Mouse (Mus musculus): Measurements from ENCODE around the gene Nutf2. TPM values are rescaled to one million over a fixed set of nuclear protein-coding genes. Genes with fewer than 3 reads are reported as not detected.
A peak's percentile ranks its signal among the peaks of the same experiment; 100 is the strongest.

Gene Nutf2
- total RNA-seq, 2 experiments from 2014 or later = 24.8 to 29.0 TPM

DNA sequence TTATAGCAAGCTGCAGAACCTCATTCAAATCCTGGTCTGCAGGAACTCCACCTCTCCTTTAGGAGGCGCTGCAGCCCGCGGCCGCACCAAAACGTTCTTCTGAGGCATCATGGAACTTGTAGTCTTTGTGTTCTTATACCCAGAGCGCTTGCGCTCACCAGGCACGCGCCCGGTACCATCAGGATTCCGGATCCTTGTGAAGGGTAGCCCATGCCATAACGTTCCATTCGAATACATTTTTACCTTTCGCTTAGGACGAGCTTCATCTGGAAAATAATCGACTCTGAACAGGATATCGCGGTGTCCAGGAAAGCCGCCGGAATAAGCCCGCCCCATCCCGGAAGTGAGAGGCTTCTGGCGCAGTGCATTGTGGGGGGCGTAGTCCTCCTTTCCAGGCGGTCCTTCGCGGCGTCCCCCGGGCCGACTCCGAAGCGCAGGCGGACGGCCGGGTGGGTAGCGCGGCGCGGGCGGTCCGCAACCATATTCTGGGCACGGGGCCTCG is 5.6 kb upstream of the Nutf2 start, which contains the start of gene Thap11:
TSS of gene Thap11 (plus strand) at position 418 of the 502 bp plus-strand sequence.
- DNase-seq (ENCODE audit: low spot score in 2 of 2) = peak; percentile 90 to 91

DNA sequence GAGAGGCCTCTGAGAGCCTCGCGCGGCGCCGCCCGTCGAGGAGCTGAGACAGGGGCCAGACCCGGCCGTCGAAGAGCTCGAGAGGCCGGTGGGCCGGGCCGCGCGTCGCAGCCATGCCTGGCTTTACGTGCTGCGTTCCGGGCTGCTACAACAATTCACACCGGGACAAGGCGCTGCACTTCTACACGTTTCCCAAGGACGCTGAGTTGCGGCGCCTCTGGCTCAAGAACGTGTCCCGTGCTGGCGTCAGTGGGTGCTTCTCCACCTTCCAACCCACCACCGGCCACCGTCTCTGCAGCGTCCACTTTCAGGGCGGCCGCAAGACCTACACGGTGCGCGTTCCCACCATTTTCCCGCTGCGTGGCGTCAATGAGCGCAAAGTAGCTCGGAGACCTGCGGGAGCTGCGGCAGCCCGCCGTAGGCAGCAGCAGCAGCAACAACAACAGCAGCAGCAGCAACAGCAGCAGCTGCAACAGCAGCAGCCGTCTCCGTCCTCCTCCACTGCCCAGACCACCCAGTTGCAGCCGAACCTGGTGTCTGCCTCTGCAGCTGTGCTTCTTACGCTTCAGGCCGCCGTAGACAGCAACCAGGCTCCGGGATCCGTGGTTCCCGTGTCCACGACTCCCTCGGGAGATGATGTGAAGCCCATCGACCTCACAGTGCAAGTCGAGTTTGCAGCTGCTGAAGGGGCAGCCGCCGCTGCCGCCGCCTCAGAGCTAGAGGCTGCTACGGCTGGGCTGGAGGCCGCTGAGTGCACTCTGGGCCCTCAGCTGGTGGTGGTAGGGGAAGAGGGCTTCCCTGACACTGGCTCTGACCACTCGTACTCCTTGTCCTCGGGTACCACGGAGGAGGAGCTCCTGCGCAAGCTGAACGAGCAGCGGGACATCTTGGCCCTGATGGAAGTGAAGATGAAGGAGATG is 4.9 kb upstream of the Nutf2 start:
- peak; percentile 47 to 61 for DNase-seq (ENCODE audit: low spot score in 2 of 2)

DNA sequence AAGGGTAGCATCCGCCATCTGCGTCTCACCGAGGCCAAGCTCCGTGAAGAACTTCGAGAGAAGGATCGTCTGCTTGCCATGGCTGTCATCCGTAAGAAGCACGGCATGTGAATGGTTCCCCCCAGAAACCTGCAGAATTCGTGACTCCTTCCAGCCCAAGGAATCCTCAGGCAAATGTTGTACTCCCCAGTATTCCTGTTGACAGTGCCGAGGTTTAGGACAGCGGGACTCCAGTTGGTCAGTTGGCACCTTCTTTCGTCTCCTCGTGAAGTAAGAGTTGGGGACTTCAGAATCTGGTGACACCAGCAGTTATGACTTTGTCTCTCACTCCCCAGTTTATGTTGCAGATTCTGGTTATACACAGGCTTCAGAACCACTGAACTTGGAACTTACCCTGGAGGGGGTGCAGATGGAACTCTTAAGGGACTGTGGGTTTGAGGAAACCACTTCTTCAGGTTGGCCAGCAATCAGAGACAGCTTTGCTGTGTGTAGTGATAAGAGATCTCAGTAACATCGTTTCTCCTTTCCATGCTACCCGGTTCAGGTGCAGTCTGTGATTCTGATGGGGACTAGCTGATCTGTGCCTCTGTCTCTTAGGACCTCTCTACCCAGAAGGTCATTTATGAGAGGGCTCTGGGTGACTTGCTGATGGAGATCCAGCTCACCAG is 4.1 kb upstream of the Nutf2 start:
- no peak for DNase-seq (ENCODE audit: low spot score in 2 of 2)

DNA sequence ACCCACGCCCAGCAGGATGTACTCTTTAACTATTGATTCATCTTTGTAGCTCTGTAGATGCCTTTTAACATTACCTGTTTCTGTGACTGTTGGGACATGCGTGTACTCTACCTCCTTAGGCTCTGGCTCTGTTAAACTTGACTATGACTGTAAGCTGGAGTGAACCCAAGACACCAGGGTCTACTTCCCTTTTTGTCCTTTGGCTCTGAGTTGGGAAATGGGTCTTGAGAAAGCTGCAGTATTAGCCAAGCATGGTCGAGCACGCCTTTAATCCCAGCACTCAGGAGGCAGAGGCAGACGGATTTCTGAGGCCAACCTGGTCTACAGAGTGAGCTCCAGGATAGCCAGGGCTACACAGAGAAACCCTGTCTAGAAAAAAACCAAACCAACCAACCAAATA is 1.9 kb upstream of the Nutf2 start:
- DNase-seq (ENCODE audit: low spot score in 2 of 2) = no peak

DNA sequence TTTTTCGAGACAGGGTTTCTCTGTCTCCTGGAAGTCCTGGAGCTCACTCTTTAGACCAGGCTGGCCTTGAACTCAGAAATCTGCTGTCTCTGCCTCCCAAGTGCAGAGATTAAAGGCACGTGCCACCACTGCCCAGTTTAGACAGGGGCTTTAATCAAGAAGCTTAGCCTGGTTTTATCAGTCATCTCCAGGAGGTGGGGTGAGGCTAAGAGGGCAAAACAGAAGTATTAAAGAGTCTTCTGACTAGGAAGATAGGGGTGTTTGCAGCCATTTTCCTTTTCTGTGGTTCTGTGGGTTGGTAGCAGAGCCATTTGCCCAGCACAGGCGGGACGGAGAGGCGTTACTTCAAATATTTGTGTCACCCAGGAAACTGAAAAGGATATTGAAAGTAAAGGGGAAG is 1.1 kb upstream of the Nutf2 start:
- DNase-seq (ENCODE audit: low spot score in 2 of 2) = no peak

DNA sequence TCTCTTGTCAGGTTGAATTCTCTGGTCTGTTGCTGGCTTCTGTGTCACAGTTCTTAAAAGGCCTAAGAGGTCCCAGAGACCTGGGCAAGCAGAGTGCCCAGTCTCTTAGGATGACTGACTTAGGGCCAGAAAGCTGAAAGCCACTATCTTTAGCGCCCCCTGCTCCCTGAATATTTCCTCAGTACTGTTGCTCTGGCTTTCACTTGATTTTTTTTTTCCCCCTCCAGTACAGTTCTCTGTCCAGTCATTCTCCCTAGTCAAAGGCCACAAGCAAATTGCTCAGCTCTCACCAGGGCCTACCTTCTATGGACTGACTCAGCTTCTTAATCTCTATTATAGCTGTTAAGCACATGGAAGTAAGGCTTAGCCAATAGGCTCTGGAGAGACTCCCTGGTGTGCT is 1.6 kb downstream of the Nutf2 start:
- no peak for DNase-seq (ENCODE audit: low spot score in 2 of 2)

DNA sequence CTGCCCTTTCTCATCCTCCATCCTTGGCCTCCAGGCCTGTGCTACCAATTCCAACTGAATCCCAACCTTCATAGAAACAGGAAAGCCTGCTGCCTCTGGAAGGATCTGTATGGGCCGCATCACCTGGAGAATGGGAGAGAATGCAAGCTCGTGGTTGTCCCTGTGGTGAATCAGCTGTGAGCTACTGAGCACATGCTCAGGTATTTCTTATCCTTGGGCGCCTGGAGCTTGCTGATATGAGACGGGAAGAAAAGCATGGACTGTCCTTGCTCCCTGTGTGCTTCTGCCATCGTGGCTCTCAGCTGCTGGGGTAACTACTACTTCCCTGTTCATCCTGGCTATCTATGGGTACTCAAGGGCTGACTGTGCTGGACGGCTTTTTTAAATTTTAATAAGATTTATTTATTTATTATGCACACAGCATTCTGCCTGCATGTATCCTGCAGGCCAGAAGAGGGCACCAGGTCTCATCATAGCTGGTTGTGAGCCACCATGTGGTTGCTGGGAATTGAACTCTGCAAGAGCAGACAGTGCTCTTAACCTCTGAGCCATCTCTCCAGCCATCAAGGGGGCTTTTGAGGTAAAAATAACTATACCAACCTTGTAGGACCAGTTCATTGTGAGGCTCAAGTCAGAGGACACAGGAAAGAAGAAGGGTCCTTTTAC is 6.1 kb downstream of the Nutf2 start:
- no peak for DNase-seq (ENCODE audit: low spot score in 2 of 2)

DNA sequence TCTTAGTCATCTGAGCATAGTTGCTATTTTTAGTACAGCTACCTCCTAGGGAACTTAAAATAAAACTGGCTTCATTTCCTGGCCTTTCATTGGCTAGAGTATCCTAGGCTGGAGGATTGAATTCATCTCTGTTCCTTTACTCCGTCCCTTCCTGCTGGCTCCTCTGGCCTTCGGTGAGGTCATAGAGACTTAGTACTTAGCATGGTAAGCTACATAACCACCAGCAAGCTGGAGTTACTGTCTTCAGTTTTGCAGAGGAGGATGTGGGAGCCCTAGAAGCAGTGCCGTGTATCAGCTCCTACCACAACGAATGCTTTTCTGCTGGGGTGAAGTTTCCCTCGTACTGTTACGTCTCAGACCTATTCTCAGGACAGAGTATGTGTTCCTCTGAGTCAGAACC is 13.9 kb downstream of the Nutf2 start:
- DNase-seq (ENCODE audit: low spot score in 2 of 2) = no peak

DNA sequence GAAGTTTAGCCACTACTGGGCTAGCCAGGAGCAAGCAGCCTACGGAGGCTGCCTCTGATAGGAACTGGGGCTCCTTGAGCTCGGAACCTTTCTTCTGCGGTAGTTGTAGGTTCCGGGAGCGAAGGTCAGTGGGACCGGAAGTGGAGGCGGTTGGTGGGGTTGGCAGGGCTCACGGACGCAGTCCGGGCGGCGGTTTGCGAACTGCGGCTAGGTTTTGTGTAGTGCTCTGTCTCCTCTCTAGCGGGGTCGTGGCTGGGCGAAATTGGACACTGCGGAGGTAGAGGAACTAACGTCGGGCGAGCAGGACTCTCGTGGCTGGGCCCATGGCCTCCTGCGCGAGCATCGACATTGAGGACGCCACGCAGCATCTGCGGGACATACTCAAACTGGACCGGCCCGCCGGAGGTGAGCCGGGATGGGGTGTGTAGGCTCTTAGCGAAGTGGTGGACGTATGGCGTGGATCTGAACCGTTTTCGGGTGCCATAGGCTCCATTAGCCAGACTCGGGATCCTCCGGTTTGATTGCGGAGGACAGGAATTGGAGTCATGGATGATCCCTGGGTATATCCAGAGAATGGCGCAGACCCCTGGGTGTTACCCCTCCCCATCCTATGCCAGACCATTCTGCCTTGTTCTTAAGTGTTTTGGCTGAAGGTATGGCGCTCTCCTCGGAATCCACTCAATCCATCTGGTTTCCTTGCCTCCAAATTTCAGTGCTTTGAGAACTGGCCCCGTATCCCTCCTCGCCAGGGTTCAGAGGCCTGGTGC is 20.6 kb downstream of the Nutf2 start, which contains the start of gene Edc4:
TSS of gene Edc4 (plus strand) at position 128 of the 767 bp plus-strand sequence.
- DNase-seq (ENCODE audit: low spot score in 2 of 2) = peak; percentile 84

DNA sequence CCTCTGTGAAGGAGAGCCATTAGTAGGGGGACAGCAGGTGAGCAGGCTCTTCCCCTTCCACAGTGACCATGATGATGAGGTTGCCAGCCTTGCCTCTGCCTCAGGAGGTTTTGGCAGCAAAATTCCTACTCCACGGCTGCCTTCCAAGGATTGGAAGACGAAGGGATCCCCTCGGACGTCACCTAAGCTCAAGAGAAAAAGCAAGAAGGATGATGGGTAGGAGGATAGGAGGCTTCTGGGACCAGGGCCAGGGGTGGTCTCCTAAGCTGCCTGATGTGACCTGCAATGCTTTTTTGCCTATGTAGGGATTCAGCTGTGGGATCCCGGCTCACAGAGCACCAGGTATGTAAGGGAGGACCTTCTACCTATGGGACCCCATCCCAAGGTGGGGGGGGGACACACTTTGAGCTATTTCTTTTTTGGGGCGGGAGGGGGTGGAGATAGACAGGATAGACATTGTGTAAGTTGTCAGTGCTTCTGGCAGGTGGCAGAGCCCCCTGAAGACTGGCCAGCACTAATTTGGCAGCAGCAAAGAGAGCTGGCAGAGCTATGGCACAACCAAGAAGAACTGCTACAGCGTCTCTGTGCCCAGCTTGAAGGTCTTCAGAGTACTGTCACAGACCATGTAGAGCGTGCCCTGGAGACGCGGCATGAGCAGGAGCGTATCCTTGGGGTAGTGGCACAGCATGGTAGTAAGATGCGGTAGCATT is 29.5 kb downstream of the Nutf2 start:
- no peak for DNase-seq (ENCODE audit: low spot score in 2 of 2)

DNA sequence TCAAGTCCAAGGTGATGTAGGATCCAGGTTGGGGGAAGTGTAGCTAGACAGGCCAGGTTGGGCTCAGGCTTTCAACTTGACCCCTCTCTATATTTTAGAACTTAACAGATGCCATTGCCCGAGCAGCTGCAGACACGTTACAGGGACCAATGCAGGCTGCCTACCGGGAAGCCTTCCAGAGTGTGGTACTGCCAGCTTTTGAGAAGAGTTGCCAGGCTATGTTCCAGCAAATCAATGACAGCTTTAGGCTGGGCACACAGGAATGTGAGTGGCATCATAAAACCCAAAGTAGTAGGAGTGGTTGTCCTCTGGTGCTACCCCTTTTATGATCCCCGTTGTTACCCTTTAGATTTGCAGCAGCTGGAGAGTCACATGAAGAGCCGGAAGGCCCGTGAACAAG is 30.5 kb downstream of the Nutf2 start:
- peak; percentile 55 to 60 for DNase-seq (ENCODE audit: low spot score in 2 of 2)

DNA sequence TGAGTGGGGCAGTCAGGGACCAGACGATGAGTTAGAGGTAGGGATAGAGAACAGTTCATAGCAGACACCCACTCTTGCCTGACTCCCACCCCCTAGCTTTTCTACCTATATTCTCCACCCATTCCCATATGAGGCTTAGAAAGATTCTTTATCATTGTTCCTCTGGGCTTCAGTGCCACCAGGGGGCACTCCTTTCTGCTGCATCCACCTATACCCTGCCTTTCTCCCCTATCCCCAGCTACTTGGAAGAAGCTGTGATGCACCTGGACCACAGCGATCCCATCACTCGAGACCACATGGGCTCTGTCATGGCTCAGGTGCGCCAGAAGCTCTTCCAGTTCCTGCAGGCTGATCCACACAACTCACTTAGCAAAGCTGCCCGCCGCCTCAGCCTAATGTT is 32.1 kb downstream of the Nutf2 start:
- DNase-seq (ENCODE audit: low spot score in 2 of 2) = peak in 1 of 2 experiments; percentile 41

DNA sequence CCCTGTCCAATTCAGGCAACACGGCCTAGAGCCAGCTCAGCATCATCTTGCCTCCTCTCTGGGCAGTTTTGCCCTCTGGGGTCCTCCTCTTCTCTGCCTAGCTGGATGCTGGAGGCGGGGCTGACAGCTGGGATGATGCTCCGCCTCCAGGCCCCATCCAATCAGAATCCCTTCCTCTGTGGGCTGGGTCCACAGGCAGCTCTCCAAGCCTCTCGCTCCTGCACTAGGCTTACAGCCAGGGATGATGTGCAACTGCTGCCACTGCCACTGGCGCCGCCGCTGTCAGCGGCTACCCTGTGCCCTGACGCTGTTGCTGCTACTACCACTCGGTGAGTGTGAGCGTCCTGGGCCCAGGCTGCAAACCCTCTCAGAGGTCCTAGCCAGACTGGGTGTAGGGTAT is 33.0 kb downstream of the Nutf2 start, which contains the start of gene Nrn1l:
TSS of gene Nrn1l (plus strand) at position 229 of the 400 bp plus-strand sequence.
- DNase-seq (ENCODE audit: low spot score in 2 of 2) = peak; percentile 73 to 82

DNA sequence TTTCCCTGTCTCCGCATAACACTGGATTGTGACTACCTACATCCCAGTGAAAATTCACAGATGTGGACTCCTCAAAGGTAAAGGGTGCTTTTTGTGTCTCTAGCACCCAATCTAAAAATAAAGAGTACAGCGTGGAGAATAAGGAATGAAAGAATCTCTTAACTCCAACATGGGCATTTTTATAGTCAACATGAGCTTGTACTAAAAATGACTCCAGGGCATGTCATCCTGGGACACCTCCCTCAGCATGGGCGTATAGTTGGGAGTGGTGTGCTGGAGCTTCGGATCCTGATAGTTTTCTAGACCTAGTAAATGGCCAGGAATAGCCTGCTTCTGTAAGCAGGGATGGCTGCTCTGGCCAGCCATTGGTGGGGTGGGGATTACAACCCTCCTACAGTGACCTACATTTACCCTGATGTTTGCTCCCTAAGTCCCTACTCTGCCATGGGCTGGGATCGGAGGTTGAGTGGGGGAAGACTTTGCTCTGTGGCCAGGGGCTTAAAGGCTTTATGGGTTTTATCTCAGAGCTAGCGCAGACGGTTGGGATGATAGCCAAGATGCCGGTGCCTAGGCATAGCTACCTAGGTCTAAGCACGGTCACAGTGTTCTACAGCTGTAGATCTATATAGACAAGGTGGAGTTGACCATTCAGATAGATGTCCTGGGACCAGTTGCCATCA is 37.6 kb downstream of the Nutf2 start:
- DNase-seq (ENCODE audit: low spot score in 2 of 2) = no peak

DNA sequence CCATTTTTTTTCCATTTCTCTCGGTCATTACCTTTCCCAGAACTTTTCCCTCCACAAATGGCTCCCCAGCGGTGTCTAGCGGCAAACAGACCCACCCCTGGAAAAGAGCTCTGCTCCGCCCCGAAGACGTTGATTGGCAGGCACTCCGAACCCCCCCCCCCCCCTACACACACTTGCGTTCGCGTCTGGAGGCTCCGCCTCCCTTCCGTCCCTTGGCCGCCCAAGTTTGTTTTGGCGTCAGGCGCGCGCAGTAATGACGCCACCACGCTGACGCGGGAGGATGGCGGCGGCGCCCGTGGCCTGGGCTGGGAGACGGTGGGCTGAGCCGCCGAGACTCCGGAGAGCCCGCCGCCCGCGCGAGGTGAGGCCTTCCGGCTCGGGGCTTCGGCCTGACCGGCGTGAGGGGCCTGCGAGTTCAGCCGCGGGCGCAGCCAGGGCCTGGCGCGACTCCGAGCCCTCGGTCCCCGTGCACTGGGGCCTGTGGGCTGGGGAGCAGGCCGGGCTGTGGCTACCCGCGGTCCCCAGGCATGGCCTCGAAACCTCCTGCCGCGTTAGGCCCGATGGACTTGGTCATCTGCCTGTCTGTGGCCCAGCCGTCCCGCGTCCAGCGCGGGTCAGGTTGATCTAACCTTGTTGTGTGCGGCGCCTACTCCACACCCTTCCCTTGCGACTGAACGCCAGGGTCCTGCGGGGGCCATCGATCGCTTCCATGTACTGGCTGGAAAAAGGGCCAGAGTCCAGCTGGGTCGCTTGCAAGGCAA is 40.0 kb downstream of the Nutf2 start, which contains the start of gene Pskh1:
TSS of gene Pskh1 (plus strand) at position 262 of the 761 bp plus-strand sequence.
- peak; percentile 90 to 95 for DNase-seq (ENCODE audit: low spot score in 2 of 2)

DNA sequence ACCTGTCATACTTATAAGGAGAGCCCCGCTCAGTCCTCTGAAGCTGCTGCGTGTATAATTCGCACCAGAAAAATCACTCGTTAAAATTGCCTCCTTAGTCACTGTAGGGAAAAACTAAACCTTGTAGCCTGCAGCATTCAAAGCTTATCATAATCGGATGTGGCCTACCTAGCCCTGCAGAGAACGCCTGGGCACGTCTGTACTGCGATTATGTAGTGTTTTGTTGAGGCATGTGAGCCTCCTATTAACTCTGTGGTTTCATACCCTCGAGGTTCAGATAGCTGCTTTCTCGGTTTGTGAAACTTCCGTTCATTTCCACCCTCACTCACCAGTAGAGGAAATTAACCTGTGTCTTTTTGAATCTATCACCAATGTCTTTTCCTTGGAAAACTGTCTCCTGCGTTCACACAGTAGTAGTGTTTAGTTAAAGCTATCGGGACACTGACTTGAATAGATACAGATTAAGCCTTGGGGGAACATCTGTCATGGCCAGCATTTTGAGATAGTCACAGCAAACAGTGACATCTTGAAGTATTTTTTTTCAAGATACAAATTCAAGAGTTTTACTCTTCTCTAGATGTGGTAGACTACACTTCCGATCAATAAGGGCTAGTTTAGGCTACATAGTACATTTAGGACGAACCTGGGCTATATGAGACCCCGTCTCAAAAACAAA is 40.7 kb downstream of the Nutf2 start:
- DNase-seq (ENCODE audit: low spot score in 2 of 2) = no peak

DNA sequence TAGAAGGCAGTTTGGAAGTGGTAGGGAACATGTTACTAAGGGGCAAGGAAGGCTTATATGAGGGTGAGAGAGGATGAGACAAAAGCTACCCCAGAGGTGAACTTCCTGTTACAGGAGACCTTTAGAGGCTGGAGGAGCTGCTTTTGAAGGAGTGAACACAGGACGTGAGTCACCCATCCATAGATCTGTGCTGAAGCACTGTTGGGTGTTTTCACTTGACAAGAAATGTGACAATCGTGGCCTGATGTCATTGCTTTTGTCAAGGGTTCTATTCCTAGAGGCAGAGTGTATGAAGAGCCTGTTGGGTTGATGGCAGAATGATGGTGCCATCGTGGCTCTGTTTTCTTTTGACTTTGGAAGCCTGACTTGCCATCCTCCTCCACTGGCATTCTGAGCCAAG is 59.0 kb downstream of the Nutf2 start:
- DNase-seq (ENCODE audit: low spot score in 2 of 2) = no peak

DNA sequence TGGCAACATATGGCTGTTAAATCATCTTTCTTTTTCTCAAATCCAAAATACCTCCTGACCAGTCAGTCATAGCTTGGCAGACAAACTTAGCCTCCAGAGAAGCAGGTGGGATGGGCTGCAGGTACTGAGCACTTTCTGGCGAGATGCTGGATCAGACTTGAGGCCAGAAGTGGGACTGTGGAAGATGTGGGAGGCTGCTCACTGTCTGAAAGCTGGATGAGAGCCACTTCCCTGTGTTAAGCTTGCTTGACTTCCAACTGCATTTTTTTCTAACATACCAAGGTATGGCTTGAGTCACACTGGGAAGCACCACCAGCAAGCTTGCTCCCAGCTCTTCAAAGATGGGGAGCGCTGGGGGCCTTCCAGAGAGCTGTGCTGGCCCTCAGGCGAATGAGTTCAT is 64.7 kb downstream of the Nutf2 start:
- peak; percentile 50 to 53 for DNase-seq (ENCODE audit: low spot score in 2 of 2)

Data from left cerebral cortex, adult 18-20 months (tissue).